Mouse (Mus musculus): Measurements from ENCODE around the gene Map3k4.
"Not testable (repeated sequence)": the region's sequence is repeated elsewhere in the genome, so short reads cannot be mapped to it uniquely, and the experiment has no call there.

The Map3k4 gene

GRCm38 (mm10) chr17:12226551-12226950 lies 92.0 kb downstream of the Map3k4 start:
- DNase-seq (ENCODE audit: extremely low read depth, insufficient read length, low spot score): no peak

GRCm38 (mm10) chr17:12225227-12225626 lies 93.4 kb downstream of the Map3k4 start:
- no peak for DNase-seq (ENCODE audit: extremely low read depth, insufficient read length, low spot score)

DNA sequence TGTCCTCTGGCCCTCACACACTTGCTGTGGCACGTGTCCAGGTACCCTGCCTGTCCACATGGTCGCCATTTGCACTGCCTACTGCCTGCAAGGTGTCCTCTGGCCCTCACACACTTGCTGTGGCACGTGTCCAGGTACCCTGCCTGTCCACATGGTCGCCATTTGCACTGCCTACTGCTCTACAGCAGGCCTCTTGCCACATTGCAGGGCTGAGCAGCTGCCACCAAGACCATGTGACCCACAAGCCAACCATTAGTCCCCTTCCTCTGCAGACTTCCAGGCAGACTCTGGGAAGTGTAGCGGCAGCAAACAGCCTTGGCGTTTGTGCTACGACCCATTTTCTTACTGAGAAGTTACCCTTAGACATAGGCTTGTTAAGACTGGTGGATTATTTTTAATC lies 94.0 kb downstream of the Map3k4 start:
- DNase-seq (ENCODE audit: extremely low read depth, insufficient read length, low spot score): not testable (repeated sequence)

- DNase-seq (ENCODE audit: extremely low read depth, insufficient read length, low spot score): no peak
These were observed 94.5 kb downstream of the Map3k4 start for GRCm38 (mm10) chr17:12224145-12224544.

DNA sequence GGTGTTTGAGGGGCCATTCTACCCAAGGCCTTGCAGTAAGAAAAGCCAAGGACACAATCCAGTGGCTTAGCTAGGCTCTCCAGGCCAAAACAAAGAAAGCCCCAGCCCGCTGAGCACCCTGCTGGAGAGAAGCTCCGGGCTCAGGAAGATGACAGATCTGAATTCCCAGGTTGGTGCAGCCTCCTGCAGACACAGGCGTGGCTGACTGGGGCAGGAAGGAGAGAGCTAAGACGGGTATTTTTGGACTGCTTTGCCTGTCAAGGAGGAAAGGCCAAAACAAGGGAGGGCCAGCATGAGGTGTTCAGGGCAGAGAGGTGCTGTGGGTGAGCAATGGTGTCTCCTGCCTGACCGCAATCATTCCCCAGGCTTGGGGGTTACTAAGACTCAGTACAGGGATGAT lies 94.9 kb downstream of the Map3k4 start:
- no peak for DNase-seq (ENCODE audit: extremely low read depth, insufficient read length, low spot score)

DNA sequence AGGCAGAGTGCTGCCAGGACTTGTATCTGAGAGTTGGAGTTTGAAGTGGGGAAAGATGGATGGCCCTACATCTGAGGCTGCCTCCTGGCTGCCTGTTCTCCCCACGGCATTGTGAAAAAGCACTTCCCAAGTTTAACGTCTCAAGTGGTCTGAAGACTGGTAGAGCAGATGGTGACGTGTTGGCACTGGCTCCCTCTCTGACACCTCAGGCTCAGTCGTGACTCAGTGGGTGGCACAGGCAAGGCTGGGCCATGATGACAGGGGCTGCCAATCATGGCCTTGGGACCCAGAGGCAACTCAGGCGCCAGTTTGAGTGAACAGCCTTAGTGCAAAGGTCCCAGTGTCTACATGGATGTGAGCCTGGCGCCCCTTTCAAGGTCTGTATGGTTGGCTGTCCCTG lies 96.7 kb downstream of the Map3k4 start:
- DNase-seq (ENCODE audit: extremely low read depth, insufficient read length, low spot score): no peak

GRCm38 (mm10) chr17:12216224-12216623 lies 102.4 kb downstream of the Map3k4 start:
- no peak for DNase-seq (ENCODE audit: extremely low read depth, insufficient read length, low spot score)

- no peak for DNase-seq (ENCODE audit: extremely low read depth, insufficient read length, low spot score)
These were observed 105.2 kb downstream of the Map3k4 start for GRCm38 (mm10) chr17:12213430-12213829.

- DNase-seq (ENCODE audit: extremely low read depth, insufficient read length, low spot score): no peak
These were observed 106.3 kb downstream of the Map3k4 start for GRCm38 (mm10) chr17:12212341-12212740.

DNA sequence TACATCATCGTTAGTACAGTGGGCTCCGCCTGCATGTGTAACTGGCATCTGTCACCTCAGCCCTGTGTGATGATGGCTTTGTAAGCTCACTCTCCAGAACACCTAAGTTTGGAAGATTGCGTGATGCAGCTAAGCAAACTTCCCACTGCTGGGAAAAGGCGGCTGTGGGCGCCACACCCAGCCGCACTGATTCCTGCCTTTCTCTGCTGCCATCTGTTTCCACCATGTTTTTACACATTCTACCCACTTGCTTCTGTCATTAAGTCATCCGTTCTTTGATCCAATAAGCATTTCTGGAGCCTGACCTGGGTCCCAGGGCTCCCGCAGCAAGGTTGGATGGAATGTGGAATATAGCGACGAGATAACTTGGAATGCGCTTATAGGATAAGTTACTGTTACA lies 106.7 kb downstream of the Map3k4 start:
- DNase-seq (ENCODE audit: extremely low read depth, insufficient read length, low spot score): no peak

- DNase-seq (ENCODE audit: extremely low read depth, insufficient read length, low spot score): peak; percentile 43
These were observed 108.0 kb downstream of the Map3k4 start for GRCm38 (mm10) chr17:12210544-12211132.

DNA sequence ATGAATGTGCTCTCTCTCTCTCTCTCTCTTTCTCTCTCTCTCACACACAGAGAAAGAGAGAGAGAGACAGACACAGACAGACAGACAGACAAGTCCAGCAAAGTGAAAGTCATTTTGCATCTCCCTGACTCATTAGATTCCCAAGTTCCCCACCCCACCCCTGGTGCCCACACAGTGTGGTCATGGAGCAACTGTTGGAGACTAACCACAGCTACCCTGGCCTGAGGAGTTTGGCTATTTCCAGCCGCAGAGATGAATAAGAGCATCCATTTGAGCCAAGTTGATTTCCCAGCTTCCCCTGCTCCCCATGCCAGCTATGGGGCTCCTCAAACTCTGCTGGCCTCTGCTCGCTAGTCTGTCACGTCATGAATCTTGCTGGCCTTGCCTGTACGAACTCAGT lies 109.1 kb downstream of the Map3k4 start:
- peak; percentile 76 for DNase-seq (ENCODE audit: extremely low read depth, insufficient read length, low spot score)

- DNase-seq (ENCODE audit: extremely low read depth, insufficient read length, low spot score): no peak
These were observed 111.5 kb downstream of the Map3k4 start for GRCm38 (mm10) chr17:12207022-12207548.

- DNase-seq (ENCODE audit: extremely low read depth, insufficient read length, low spot score): no peak
These were observed 112.3 kb downstream of the Map3k4 start for GRCm38 (mm10) chr17:12206248-12206647.

DNA sequence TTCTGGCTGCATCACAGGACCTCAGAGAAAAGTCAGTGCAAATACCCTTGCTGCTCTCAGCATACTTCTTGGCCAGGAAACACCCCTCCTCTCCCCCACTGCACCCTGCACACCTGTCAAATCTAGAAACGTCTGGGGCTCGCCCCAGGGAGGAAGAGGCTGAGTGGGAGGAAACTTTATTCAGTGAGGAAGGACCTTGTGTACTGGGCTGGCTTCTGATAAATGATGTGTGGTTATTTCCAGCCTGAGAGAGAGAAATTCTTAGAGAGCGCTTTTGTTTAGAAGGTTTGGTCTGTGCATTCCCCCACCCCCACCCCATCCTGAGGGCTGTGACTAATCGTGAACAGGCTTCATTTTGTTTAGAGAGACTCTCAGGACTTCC lies 112.9 kb downstream of the Map3k4 start:
- no peak for DNase-seq (ENCODE audit: extremely low read depth, insufficient read length, low spot score)

GRCm38 (mm10) chr17:12205015-12205693 lies 113.4 kb downstream of the Map3k4 start:
- no peak for DNase-seq (ENCODE audit: extremely low read depth, insufficient read length, low spot score)

DNA sequence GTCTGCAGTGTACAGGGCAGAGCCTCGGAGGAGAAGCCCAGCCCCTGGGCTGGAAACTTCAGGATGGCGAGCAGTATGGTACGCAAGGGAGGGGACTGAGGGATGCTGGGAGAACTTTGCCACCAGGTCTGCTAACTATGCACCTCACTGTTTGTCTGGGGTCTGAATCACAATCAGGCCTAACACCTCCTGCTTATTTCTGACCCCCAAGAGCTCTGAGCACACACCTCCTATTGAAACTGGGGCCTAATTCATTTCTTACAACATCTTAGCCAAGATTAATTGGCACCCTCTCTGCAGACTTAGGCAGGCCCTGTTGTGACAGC lies 113.9 kb downstream of the Map3k4 start:
- no peak for DNase-seq (ENCODE audit: extremely low read depth, insufficient read length, low spot score)

DNA sequence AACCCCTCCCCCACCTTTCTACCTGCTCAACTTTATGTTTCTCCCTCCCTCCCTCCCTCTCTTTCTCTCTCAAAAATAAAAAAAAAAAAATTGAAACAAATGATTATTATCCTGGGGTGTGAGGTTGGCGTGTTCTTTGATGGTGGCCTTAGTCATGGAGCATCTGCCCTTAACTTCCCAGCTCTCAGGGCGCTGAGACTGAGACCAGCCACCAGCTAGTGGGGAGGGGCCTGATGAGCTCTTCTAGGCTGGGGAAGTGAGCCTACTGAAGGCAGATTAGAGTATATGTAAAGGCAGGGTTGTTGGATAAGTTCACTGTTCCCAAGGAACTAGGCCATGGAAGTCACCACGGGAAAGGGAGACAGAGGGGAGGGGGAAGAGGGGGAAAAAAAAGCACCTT lies 114.3 kb downstream of the Map3k4 start:
- no peak for DNase-seq (ENCODE audit: extremely low read depth, insufficient read length, low spot score)

DNA sequence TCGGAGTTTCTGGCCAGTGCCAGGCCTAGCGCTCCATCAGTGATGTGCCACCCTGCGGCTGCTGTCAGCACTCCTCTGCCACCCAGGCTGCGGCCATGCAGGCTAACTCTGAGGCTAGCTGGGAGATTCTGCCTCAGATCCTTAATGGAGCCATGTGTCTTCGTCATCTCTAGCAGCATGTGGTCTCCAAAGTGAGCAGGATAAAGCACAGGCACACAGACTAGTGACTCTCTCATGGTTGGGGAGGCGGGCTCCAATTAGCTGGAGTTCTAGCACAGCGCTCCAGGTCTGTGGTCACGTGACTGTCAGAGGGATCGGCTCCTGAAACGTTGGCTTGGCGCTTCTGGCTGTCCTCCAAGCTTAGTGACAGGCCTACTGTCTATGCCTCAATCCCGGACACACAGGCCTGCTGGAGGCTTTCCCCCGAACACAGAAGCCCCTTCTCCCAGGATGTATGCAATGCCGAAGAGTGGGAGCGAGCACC lies 115.1 kb downstream of the Map3k4 start:
- no peak for DNase-seq (ENCODE audit: extremely low read depth, insufficient read length, low spot score)

GRCm38 (mm10) chr17:12201086-12201485 lies 117.5 kb downstream of the Map3k4 start:
- no peak for DNase-seq (ENCODE audit: extremely low read depth, insufficient read length, low spot score)

DNA sequence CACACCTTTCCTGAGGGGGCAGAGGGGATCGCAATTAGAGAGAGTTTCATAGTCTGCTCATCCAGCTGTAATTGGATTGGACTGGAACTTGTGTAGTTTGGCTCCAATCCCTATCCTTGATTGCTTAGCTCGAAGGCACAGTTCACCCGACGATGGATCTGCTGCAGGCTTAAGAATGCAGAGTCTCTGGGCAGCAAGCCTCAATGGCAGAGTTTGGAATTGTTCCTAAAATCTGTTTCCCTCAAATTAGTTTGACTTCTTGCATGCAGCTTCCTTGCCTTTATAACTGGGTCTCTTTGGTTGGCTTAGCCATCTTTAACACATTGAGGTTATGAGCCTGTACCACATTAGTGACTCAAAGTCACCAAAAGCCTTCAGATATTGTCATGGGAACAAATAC lies 118.7 kb downstream of the Map3k4 start:
- DNase-seq (ENCODE audit: extremely low read depth, insufficient read length, low spot score): no peak

DNA sequence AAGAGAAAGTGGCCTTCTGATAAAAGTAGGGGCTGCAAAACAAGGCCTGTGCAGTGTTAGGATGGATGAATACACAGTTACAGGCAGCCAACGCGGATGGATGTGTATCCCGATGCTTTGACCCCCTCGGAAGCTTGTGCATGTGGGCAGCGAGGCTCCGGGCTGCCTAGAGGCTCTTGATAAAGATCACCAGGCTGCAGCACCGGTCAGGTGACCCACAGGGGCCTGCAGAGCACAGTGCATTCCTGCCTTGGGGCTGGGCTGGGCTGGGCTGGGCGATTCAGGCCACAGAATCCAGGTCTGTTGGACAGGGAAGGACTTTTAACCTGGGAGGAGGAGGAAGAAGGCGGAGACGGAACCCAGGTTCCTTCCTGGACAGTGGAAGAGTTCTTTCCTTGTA lies 123.0 kb downstream of the Map3k4 start:
- DNase-seq (ENCODE audit: extremely low read depth, insufficient read length, low spot score): no peak
